Mouse (Mus musculus) heart, embryonic 13.5 days (tissue): ENCODE results near the gene Ccdc148. TPM values are rescaled to one million over a fixed set of nuclear protein-coding genes. Genes with fewer than 3 reads are reported as not detected.

Source experiments
- ATAC-seq: fragments of 200-750 bp; cut with Nextera tagmentation; 2 replicates; pipeline ENCODE4 v1.8.0; 2017; ENCODE audit warnings: moderate TSS enrichment; ENCODE audit not compliant: insufficient number of reproducible peaks, low FRiP score, low TSS enrichment; ENCODE audit errors: extremely low read depth
- H3K27ac ChIP-seq: fragments of 300-500 bp; sonication (generic); replicated peaks from 2 replicates; pipeline ENCODE4 v1.5.1; 2015; ENCODE audit warnings: moderate library complexity, mild to moderate bottlenecking, inconsistent platforms
- H3K27me3 ChIP-seq: fragments of 300-500 bp; sonication (generic); replicated peaks from 2 replicates; pipeline ENCODE4 v1.6.1; 2015; ENCODE audit warnings: mild to moderate bottlenecking, inconsistent platforms
- H3K36me3 ChIP-seq: fragments of 300-500 bp; sonication (generic); 2 replicates; pipeline ENCODE4 v1.6.1; 2015; ENCODE audit warnings: mild to moderate bottlenecking, inconsistent platforms
- H3K4me1 ChIP-seq: fragments of 300-500 bp; sonication (generic); 2 replicates; pipeline ENCODE4 v1.6.1; 2015; ENCODE audit warnings: inconsistent platforms
- H3K4me2 ChIP-seq: fragments of 300-500 bp; sonication (generic); 2 replicates; pipeline ENCODE4 v1.6.1; 2015; ENCODE audit warnings: inconsistent platforms, mild to moderate bottlenecking, moderate library complexity
- H3K4me3 ChIP-seq: fragments of 300-500 bp; sonication (generic); 2 replicates; pipeline ENCODE4 v1.5.1; 2015; ENCODE audit warnings: moderate library complexity, mild to moderate bottlenecking, inconsistent platforms
- H3K9ac ChIP-seq: fragments of 300-500 bp; sonication (generic); 2 replicates; pipeline ENCODE4 v1.6.1; 2015; ENCODE audit warnings: inconsistent platforms, mild to moderate bottlenecking, moderate library complexity
- H3K9me3 ChIP-seq: fragments of 300-500 bp; sonication (generic); 2 replicates; pipeline ENCODE4 v1.6.1; 2016; ENCODE audit warnings: inconsistent platforms
- WGBS: fragments of 180-500 bp; shearing (Covaris S2); methylation state at CpG from one replicate; pipeline ENCODE4 v1.1.7; 2015; ENCODE audit warnings: mixed read lengths; 5-methylcytosine and 5-hydroxymethylcytosine counted together
- polyA plus RNA-seq: library from polyadenylated mRNA; unstranded; fragments of >200 nt; fragmentation: Nextera tagmentation; extraction: Ambion mirVana; gene quantifications from 2 replicates; pipeline ENCODE4 v1.2.1, GENCODE M21; 2015

Gene Ccdc148
- 0.88 and 0.89 TPM in 2 replicates for polyA plus RNA-seq

DNA sequence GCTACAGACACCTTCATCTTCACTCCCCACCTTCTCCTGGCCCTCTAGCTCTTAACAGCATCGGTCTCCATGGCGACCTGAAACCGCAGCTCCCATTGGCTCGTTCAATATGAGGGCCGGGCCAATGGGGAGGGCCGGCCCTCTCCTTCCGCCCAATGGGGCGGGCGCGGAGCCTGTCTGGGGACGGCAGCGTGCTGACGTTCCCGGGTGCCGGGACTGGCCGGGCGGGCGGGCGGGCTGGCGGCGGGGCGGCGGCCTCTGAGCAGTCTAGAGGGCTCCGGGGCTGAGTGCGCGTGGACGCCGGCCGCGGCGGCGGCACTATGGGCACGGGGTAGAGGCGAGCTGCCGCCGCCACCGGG, at the start of gene Ccdc148, which contains the start of gene Pkp4:
TSS of gene Ccdc148 (minus strand) at position 79 of the 359 bp plus-strand sequence.
TSS of gene Pkp4 (plus strand) at position 246 of the 359 bp plus-strand sequence.
- Histone ChIP-seq H3K4me3 (peak within 1 kb of the TSS; percentile 96), H3K36me3 (no peaks in the 10 kb centered on the region), H3K9ac (peak within 1 kb of the TSS; percentile 97), H3K27ac (peak within 1 kb of the TSS; percentile 97), H3K4me1 (peaks cover 30% of the 10 kb centered on the region), H3K9me3 (no peaks in the 10 kb centered on the region), H3K27me3 (no peaks in the 10 kb centered on the region), H3K4me2 (peak within 1 kb of the TSS; percentile 81)
- ATAC-seq: peak; percentile 84; the same call in 1 of the 2 replicates
- under 1% methylated on average over 37 of the region's 37 CpGs for WGBS

- H3K9me3 ChIP-seq: no peaks in the 10 kb centered on the region
- no peak for ATAC-seq
- H3K4me2 ChIP-seq: peak overlapping the region; percentile 63
- H3K9ac ChIP-seq: peak overlapping the region; percentile 76; the same call in 1 of the 2 replicates
- H3K27me3 ChIP-seq: no peaks in the 10 kb centered on the region
- WGBS: 60% methylated on average over 9 of the region's 9 CpGs
- no peak overlapping the region for H3K4me3 ChIP-seq
- H3K4me1 ChIP-seq: peaks cover 64% of the 10 kb centered on the region
- H3K36me3 ChIP-seq: no peaks in the 10 kb centered on the region
- H3K27ac ChIP-seq: peak overlapping the region; percentile 92
Measured at GRCm38 (mm10) chr2:59208276-59208675, 47.8 kb upstream of the Ccdc148 start.

GRCm38 (mm10) chr2:59207725-59208124, 47.2 kb upstream of the Ccdc148 start:
- peak overlapping the region; percentile 25 for H3K4me3 ChIP-seq
- H3K9me3 ChIP-seq: no peaks in the 10 kb centered on the region
- 21% methylated on average over 5 of the region's 5 CpGs for WGBS
- H3K36me3 ChIP-seq: no peaks in the 10 kb centered on the region
- peak overlapping the region; percentile 63 for H3K4me2 ChIP-seq
- H3K27ac ChIP-seq: peak overlapping the region; percentile 92
- peaks cover 69% of the 10 kb centered on the region for H3K4me1 ChIP-seq
- ATAC-seq: no peak
- H3K9ac ChIP-seq: peak overlapping the region; percentile 76
- H3K27me3 ChIP-seq: no peaks in the 10 kb centered on the region

GRCm38 (mm10) chr2:59207240-59207639, 46.8 kb upstream of the Ccdc148 start:
- Histone ChIP-seq H3K36me3 (no peaks in the 10 kb centered on the region), H3K4me3 (peak overlapping the region; percentile 25), H3K4me2 (peak overlapping the region; percentile 63), H3K9ac (peak overlapping the region; percentile 76), H3K27ac (peak overlapping the region; percentile 92), H3K4me1 (peaks cover 71% of the 10 kb centered on the region), H3K27me3 (no peaks in the 10 kb centered on the region), H3K9me3 (no peaks in the 10 kb centered on the region)
- no peak for ATAC-seq
- WGBS: 13% methylated on average over 4 of the region's 4 CpGs

DNA sequence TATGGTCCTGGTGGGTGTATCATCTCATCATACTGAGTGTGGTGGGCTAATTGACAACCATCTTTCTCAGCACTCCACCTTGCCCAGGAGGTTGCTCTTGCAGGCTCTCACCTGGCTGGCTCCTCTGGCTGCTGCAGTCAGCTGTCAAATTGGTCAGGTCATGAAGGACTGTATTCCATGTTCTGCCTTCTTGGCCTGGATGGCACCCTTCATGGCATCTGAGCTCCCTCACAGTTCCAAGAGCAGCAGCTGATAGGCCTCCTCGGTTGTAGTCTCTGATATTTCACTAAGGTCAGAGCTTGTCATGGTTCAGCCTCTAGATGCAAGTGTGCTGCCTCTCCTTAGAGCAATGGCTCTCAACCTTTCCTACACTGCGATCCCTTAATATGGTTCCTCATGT, 45.7 kb upstream of the Ccdc148 start:
- H3K9ac ChIP-seq: no peak overlapping the region
- H3K27me3 ChIP-seq: no peaks in the 10 kb centered on the region
- H3K27ac ChIP-seq: peak overlapping the region; percentile 92; the same call in 1 of the 2 replicates
- WGBS: 69% methylated on average over 2 of the region's 2 CpGs
- no peak for ATAC-seq
- peaks cover 73% of the 10 kb centered on the region for H3K4me1 ChIP-seq
- H3K4me2 ChIP-seq: no peak overlapping the region
- no peaks in the 10 kb centered on the region for H3K36me3 ChIP-seq
- H3K9me3 ChIP-seq: no peaks in the 10 kb centered on the region
- no peak overlapping the region for H3K4me3 ChIP-seq

- Histone ChIP-seq H3K4me1 (peaks cover 74% of the 10 kb centered on the region), H3K4me3 (no peak overlapping the region), H3K27me3 (no peaks in the 10 kb centered on the region), H3K9ac (no peak overlapping the region), H3K36me3 (no peaks in the 10 kb centered on the region), H3K4me2 (no peak overlapping the region), H3K27ac (no peak overlapping the region), H3K9me3 (no peaks in the 10 kb centered on the region)
- 90% methylated on average over 9 of the region's 9 CpGs for WGBS
- no peak for ATAC-seq
Measured at GRCm38 (mm10) chr2:59205092-59205491, 44.6 kb upstream of the Ccdc148 start.

GRCm38 (mm10) chr2:59203627-59204425, 43.3 kb upstream of the Ccdc148 start:
- Histone ChIP-seq H3K4me1 (peaks cover 78% of the 10 kb centered on the region), H3K4me2 (no peak overlapping the region), H3K27ac (peak overlapping the region; percentile 76)

GRCm38 (mm10) chr2:59202930-59203329, 42.4 kb upstream of the Ccdc148 start:
- no peak for ATAC-seq
- no peak overlapping the region for H3K4me3 ChIP-seq
- peaks cover 78% of the 10 kb centered on the region for H3K4me1 ChIP-seq
- H3K27me3 ChIP-seq: no peaks in the 10 kb centered on the region
- peak overlapping the region; percentile 6 for H3K9ac ChIP-seq
- no peaks in the 10 kb centered on the region for H3K36me3 ChIP-seq
- WGBS: 33% methylated on average over 5 of the region's 5 CpGs
- no peaks in the 10 kb centered on the region for H3K9me3 ChIP-seq
- H3K4me2 ChIP-seq: peak overlapping the region; percentile 9; the same call in 1 of the 2 replicates
- peak overlapping the region; percentile 76 for H3K27ac ChIP-seq

More at GRCm38 (mm10) chr2:59203627-59204425, 43.3 kb upstream of the Ccdc148 start:
- Histone ChIP-seq H3K27me3 (no peaks in the 10 kb centered on the region), H3K36me3 (no peaks in the 10 kb centered on the region), H3K9me3 (no peaks in the 10 kb centered on the region), H3K4me3 (no peak overlapping the region), H3K9ac (no peak overlapping the region)
- 65% methylated on average over 3 of the region's 3 CpGs for WGBS
- ATAC-seq: no peak

DNA sequence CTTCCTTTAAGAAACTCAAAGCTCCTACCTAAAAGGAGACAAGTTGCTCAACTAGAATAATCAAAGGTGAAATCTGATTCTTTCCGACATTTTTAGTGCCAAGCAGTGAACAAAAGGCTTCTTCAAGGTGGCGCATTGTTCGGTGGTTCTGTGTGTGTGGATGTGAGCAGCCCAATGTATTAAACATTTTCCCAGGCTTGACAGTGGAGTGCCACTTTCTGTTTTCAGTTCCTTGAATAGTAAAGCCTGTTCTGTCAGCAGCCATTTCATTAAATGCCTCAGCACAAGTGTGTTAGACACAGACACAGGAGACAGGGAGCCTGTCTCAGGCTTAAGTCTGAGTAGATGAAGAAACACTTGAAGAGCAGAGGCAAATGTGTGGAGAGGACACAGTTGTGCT, 40.0 kb upstream of the Ccdc148 start:
- Histone ChIP-seq H3K27ac (peak overlapping the region; percentile 67), H3K27me3 (no peaks in the 10 kb centered on the region), H3K4me1 (peaks cover 78% of the 10 kb centered on the region), H3K4me2 (no peak overlapping the region), H3K36me3 (no peaks in the 10 kb centered on the region), H3K4me3 (no peak overlapping the region), H3K9me3 (no peaks in the 10 kb centered on the region), H3K9ac (no peak overlapping the region)
- WGBS: 85% methylated on average over 3 of the region's 3 CpGs
- no peak for ATAC-seq

GRCm38 (mm10) chr2:59199476-59199976, 39.0 kb upstream of the Ccdc148 start:
- no peak overlapping the region for H3K4me3 ChIP-seq
- H3K9ac ChIP-seq: no peak overlapping the region
- H3K36me3 ChIP-seq: no peaks in the 10 kb centered on the region
- no peak overlapping the region for H3K27ac ChIP-seq
- ATAC-seq: no peak
- no peak overlapping the region for H3K4me2 ChIP-seq
- no peaks in the 10 kb centered on the region for H3K9me3 ChIP-seq
- WGBS: 86% methylated on average over 5 of the region's 5 CpGs
- H3K27me3 ChIP-seq: no peaks in the 10 kb centered on the region
- peaks cover 80% of the 10 kb centered on the region for H3K4me1 ChIP-seq

DNA sequence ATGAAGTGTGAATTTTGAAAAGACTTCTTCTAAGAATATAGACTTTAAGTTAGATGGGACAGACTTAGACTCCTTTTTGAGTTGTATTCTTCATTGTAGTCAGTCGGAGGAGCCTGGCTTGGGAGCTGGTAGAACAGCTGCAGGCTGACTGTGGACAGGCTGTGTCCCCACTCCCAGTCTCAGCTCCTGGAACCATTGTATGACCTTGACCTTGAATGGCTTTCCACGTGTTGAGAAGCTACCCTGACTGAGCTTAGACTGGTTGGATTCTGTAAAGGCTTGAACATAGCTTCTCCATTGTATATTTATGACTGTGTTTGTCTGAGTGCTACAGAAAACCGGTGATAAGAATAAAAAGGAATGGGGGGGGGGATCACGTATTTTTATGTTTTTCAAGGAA, 36.7 kb upstream of the Ccdc148 start:
- Histone ChIP-seq H3K9me3 (no peaks in the 10 kb centered on the region), H3K4me3 (no peak overlapping the region), H3K4me1 (peaks cover 78% of the 10 kb centered on the region), H3K27me3 (no peaks in the 10 kb centered on the region), H3K36me3 (no peaks in the 10 kb centered on the region), H3K9ac (no peak overlapping the region), H3K27ac (no peak overlapping the region), H3K4me2 (no peak overlapping the region)
- no peak for ATAC-seq
- WGBS: 67% methylated on average over 4 of the region's 4 CpGs
